ENCODE assay signal across 8 mouse cellular contexts in the genomic region with DNA sequence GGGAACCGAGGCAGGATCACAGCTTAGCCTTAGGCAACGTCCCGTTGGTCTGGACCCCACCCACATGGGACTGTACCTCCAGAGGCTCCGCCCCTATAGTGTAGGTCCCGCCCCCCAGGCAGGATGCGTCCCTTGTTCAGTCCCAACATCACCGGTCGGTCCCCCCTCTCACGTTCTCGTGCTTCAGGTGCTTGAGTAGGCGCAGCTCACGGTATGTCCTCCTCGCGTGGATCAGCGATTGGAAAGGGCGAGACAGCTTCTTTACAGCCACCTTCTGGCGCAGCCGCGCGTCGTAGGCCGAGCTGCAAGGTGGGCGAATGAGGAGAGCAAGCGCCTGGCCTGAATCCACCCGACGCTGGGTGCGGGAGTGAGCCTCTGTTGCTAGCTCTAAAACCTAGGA. TPM values are rescaled to one million over a fixed set of nuclear protein-coding genes. Genes with fewer than 3 reads are reported as not detected.
DNase-seq lines count a peak whose midpoint lies in the region; ATAC-seq lines count a peak whose summit lies in the region.

No protein-coding gene starts in this region.

- peaks cover 34% of the 10 kb centered on the region for H3K4me1 ChIP-seq in heart, embryonic 13.5 days
- peaks cover 44% of the 10 kb centered on the region for H3K4me1 ChIP-seq in lung, embryonic 15.5 days

- peak; percentile 45 to 48 for DNase-seq in layer of hippocampus, adult 18-20 months (ENCODE audit: low spot score in 2 of 2)
- DNase-seq in layer of hippocampus, postnatal 25 days (ENCODE audit: extremely low spot score in 1 of 2, low spot score in 1 of 2), result no peak
- DNase-seq in cerebellum, postnatal 36 days, result peak; percentile 72 to 81
- DNase-seq in kidney, postnatal 36 days, result peak; percentile 46 to 75
- peak; percentile 86 for DNase-seq in right cerebral cortex, adult 18-20 months
- no peak for DNase-seq in ovary, postnatal 14 days (ENCODE audit: low spot score)

- H3K27ac ChIP-seq in heart, embryonic 13.5 days (replicated peaks), result no peak overlapping the region
- H3K27ac ChIP-seq in lung, embryonic 15.5 days, result no peak overlapping the region

- 2% methylated on average over 27 of the region's 27 CpGs for WGBS in heart, embryonic 13.5 days
- 2% methylated on average over 27 of the region's 27 CpGs for WGBS in lung, embryonic 15.5 days

- H3K4me2 ChIP-seq in heart, embryonic 13.5 days, result peak overlapping the region; percentile 67
- peak overlapping the region; percentile 51 for H3K4me2 ChIP-seq in lung, embryonic 15.5 days

- H3K9me3 ChIP-seq in heart, embryonic 13.5 days, result no peaks in the 10 kb centered on the region
- no peaks in the 10 kb centered on the region for H3K9me3 ChIP-seq in lung, embryonic 15.5 days

- H3K27me3 ChIP-seq in heart, embryonic 13.5 days (replicated peaks), result peaks cover 93% of the 10 kb centered on the region
- peaks cover 65% of the 10 kb centered on the region for H3K27me3 ChIP-seq in lung, embryonic 15.5 days

- no peaks in the 10 kb centered on the region for H3K36me3 ChIP-seq in heart, embryonic 13.5 days
- H3K36me3 ChIP-seq in lung, embryonic 15.5 days, result no peaks in the 10 kb centered on the region

- no peak for ATAC-seq in heart, embryonic 13.5 days (ENCODE audit: extremely low read depth, insufficient number of reproducible peaks, low FRiP score, low TSS enrichment)
- peak; percentile 23; the same call in 1 of the 2 replicates for ATAC-seq in lung, embryonic 15.5 days (ENCODE audit: borderline replicate concordance, extremely low read depth, low FRiP score, low TSS enrichment)

- peak overlapping the region; percentile 38 for H3K9ac ChIP-seq in heart, embryonic 13.5 days
- no peak overlapping the region for H3K9ac ChIP-seq in lung, embryonic 15.5 days

- peak overlapping the region; percentile 39 for H3K4me3 ChIP-seq in heart, embryonic 13.5 days
- peak overlapping the region; percentile 25 for H3K4me3 ChIP-seq in lung, embryonic 15.5 days

RNA-seq across cellular contexts. Expression of gene Mapk11, which starts 2.9 kb away (rescaled TPM):
- total RNA-seq in layer of hippocampus, adult 18-20 months (2021), result 10 to 100 TPM; 19.2 to 21.2 TPM
- total RNA-seq in layer of hippocampus, postnatal 25 days (2021), result 10 to 100 TPM; 20.3 to 24.8 TPM
- 3.8 and 4.0 TPM in 2 replicates for polyA plus RNA-seq in heart, embryonic 13.5 days (2015; fragmentation: Nextera tagmentation; extraction: Ambion mirVana)
- polyA plus RNA-seq in lung, embryonic 15.5 days (2015; fragmentation: Nextera tagmentation; extraction: Ambion mirVana), result 10.0 and 12.6 TPM in 2 replicates

RNA-seq across cellular contexts. Expression of gene Mapk12, which starts 6.0 kb away (rescaled TPM):
- total RNA-seq in layer of hippocampus, adult 18-20 months (2021), result 1 to 10 TPM; 4.8 to 5.4 TPM
- 1 to 10 TPM; 2.7 to 5.1 TPM for total RNA-seq in layer of hippocampus, postnatal 25 days (2021)
- polyA plus RNA-seq in heart, embryonic 13.5 days (2015; fragmentation: Nextera tagmentation; extraction: Ambion mirVana), result 19.0 and 20.4 TPM in 2 replicates
- polyA plus RNA-seq in lung, embryonic 15.5 days (2015; fragmentation: Nextera tagmentation; extraction: Ambion mirVana), result 12.5 and 13.4 TPM in 2 replicates

RNA-seq across cellular contexts. Expression of gene Hdac10, which starts 18.0 kb away (rescaled TPM):
- total RNA-seq in layer of hippocampus, adult 18-20 months (2021), result 10 to 100 TPM; 12.4 to 12.5 TPM
- 10 to 100 TPM; 12.5 to 16.5 TPM for total RNA-seq in layer of hippocampus, postnatal 25 days (2021)
- polyA plus RNA-seq in heart, embryonic 13.5 days (2015; fragmentation: Nextera tagmentation; extraction: Ambion mirVana), result 14.0 and 15.0 TPM in 2 replicates
- 21.7 and 24.3 TPM in 2 replicates for polyA plus RNA-seq in lung, embryonic 15.5 days (2015; fragmentation: Nextera tagmentation; extraction: Ambion mirVana)

RNA-seq across cellular contexts. Expression of gene Tubgcp6, which starts 23.6 kb away (rescaled TPM):
- total RNA-seq in layer of hippocampus, adult 18-20 months (2021), result 10 to 100 TPM; 29.5 to 30.4 TPM
- total RNA-seq in layer of hippocampus, postnatal 25 days (2021), result 10 to 100 TPM; 29.0 to 29.9 TPM
- 8.9 and 10.7 TPM in 2 replicates for polyA plus RNA-seq in heart, embryonic 13.5 days (2015; fragmentation: Nextera tagmentation; extraction: Ambion mirVana)
- 14.5 and 15.4 TPM in 2 replicates for polyA plus RNA-seq in lung, embryonic 15.5 days (2015; fragmentation: Nextera tagmentation; extraction: Ambion mirVana)

RNA-seq across cellular contexts. Expression of gene Plxnb2, which starts 34.1 kb away (rescaled TPM):
- 10 to 100 TPM; 46.4 to 55.0 TPM for total RNA-seq in layer of hippocampus, adult 18-20 months (2021)
- total RNA-seq in layer of hippocampus, postnatal 25 days (2021), result 10 to 100 TPM; 50.0 to 56.5 TPM
- 84.6 and 99.0 TPM in 2 replicates for polyA plus RNA-seq in heart, embryonic 13.5 days (2015; fragmentation: Nextera tagmentation; extraction: Ambion mirVana)
- 123 and 128 TPM in 2 replicates for polyA plus RNA-seq in lung, embryonic 15.5 days (2015; fragmentation: Nextera tagmentation; extraction: Ambion mirVana)

Comparison
In these comparisons a context has a peak if more than half of its experiments do, and no peak if none do; other contexts are left out.
1. DNase-seq: peak in layer of hippocampus, adult 18-20 months (2 of 2), cerebellum, postnatal 36 days (2 of 2), kidney, postnatal 36 days (2 of 2) and right cerebral cortex, adult 18-20 months (single experiment); none in layer of hippocampus, postnatal 25 days (0 of 2) and ovary, postnatal 14 days (single experiment).